Mouse (Mus musculus): Measurements from ENCODE around the gene Pnma1.

Gene Pnma1

DNA sequence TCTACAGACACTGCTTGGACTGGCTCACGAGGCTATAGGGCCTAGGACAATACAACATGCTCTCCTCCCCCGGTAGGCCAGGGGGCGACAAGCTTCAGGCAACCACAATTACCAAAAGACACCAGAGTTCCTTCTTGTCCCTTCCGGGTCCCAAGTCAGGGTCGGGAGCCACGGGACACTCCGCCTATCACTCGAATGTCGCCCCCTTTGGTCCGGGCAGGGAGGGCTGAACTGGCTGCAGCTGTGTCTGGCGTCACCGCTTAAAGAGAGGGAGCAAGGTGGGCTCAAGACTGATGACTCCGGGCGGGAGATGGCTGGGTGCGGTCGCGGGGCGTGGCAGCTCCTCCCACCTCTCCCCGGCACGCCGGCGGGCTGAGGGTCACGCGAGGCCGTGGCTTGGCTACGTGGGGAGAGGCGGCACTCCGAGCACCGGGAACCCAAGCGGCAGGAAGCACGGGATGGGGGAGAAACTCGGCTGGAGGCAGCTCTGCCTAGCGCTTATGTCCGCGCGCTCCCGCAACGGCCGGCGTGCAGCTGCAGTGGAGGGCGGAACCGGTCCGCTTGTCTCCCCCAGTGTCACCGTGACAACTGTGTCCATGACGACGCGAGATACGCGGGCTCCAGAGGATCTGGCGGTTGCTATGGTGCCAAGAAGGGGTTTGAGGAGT, at the start of gene Pnma1:
Gene Pnma1, minus strand, starts transcription at position 536 of the 668 bp plus-strand sequence.
- DNase-seq (ENCODE audit: low spot score in 2 of 2): peak; percentile 68 to 74

GRCm38 (mm10) chr12:84195195-84195594, 46.9 kb upstream of the Pnma1 start:
- no peak for DNase-seq (ENCODE audit: low spot score in 2 of 2)

DNA sequence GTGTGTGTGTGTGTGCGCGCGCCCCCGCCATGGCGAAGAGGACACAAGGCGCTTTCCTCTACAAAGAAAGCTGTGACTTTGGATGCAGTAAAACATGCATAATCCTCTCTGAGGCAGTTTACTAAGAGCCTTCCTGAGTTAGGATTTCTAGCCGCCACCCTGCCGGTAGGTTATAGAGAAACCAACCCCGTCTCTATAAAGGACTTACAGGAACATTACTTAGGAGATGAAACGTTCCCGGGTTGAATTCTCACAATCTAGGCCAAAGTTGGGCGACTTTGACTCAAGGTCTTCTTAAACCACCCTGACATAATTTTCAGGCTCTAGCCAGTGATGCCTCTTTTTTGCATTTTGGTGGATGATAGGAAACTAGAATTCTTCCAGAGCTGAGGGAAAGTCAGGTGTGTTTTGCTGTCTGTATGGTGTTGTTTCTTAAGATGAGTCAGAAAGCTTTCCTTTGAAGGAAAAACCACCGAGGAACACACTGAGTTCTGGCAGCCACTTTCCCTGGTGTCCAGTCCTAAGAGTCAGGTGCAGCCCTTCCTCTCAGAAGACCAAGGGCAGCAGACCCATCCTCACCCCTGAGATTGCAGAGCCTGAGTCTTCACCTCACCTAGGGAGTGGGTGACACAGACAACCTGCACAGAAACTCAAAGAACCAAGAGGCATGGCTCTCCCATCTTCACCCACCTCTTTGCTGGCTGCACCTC, 46.3 kb upstream of the Pnma1 start:
- no peak for DNase-seq (ENCODE audit: low spot score in 2 of 2)

GRCm38 (mm10) chr12:84193642-84194399, 45.5 kb upstream of the Pnma1 start:
- peak; percentile 96 to 97 for DNase-seq (ENCODE audit: low spot score in 2 of 2)

- DNase-seq (ENCODE audit: low spot score in 2 of 2): peak; percentile 61 to 64
These were observed 44.7 kb upstream of the Pnma1 start for GRCm38 (mm10) chr12:84192741-84193641.

GRCm38 (mm10) chr12:84192280-84192679, 44.0 kb upstream of the Pnma1 start:
- DNase-seq (ENCODE audit: low spot score in 2 of 2): no peak

- DNase-seq (ENCODE audit: low spot score in 2 of 2): no peak
These were observed 43.5 kb upstream of the Pnma1 start for GRCm38 (mm10) chr12:84191770-84192169.

GRCm38 (mm10) chr12:84191190-84191589, 42.9 kb upstream of the Pnma1 start:
- DNase-seq (ENCODE audit: low spot score in 2 of 2): no peak

- DNase-seq (ENCODE audit: low spot score in 2 of 2): no peak
These were observed 42.0 kb upstream of the Pnma1 start for GRCm38 (mm10) chr12:84190151-84190820.

DNA sequence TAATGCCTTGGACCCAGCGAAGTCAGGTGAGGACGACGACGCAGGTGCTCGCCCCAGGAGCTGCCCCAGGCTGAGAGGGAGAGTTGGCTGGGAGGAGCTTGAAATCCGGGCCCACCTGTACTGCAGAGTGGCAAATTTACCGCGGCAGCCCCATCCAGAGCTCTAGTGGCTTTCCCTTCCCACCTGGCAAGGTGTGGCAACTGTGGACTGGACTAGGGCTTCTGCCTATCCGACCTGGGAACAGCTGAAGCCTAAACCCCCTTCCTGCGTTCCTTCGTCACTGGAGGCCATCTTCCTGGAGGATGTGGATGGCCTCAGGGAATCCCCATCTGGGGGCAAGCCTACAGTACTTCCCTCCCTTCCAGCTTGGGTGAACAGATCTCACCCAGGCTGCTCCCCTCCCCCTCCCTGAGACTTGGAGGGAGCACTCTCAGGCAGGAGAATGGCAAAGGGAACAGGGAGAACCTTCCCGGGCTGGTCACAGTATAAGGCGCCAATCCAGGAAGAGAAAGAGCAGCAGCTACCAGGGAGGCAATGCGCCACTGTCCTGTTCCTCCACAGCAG, 40.7 kb upstream of the Pnma1 start:
- DNase-seq (ENCODE audit: low spot score in 2 of 2): no peak

- peak; percentile 70 to 75 for DNase-seq (ENCODE audit: low spot score in 2 of 2)
These were observed 39.7 kb upstream of the Pnma1 start for GRCm38 (mm10) chr12:84187752-84188601.

DNA sequence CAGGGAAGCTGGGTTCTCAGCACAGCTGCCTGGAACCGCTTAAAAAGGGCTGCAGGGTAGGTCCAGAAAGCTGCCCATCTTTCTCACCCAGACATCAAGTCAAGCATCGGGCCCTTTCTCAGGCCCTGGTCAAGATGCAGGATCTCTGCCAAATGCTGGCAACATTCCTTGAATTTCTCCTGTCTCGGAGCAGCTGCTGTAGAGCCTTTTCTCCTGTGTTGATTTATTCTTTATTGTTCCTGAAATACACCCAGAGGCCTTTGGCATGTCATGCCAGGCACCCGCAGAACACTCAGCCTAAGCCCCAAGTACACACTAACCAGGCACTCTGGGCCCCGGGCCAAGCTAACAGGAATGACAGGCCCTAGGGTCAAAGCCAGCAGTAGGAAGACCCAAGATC, 38.7 kb upstream of the Pnma1 start:
- peak in 1 of 2 experiments; percentile 51 for DNase-seq (ENCODE audit: low spot score in 2 of 2)

GRCm38 (mm10) chr12:84186536-84186935, 38.2 kb upstream of the Pnma1 start:
- no peak for DNase-seq (ENCODE audit: low spot score in 2 of 2)

GRCm38 (mm10) chr12:84185547-84185946, 37.3 kb upstream of the Pnma1 start:
- no peak for DNase-seq (ENCODE audit: low spot score in 2 of 2)

DNA sequence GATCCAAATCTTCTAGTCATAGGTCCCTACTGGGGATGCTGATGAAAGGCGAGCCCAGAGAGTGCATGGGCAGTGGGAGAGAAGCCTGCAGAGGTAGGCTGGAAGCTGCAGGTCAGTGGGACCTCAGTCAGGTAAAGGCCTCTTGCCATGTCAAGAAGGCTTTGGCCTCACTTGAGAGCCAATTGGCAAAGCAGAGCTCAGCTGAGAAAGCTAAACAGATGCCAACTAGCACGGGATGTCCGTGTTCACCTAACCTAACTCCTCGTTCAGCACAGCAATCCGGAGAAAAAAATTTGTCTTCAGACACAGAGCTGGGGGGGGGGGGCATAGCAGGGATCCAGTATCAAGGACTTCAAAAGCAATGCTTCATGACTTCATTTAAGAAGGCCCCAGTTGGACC, 36.7 kb upstream of the Pnma1 start:
- DNase-seq (ENCODE audit: low spot score in 2 of 2): no peak

DNA sequence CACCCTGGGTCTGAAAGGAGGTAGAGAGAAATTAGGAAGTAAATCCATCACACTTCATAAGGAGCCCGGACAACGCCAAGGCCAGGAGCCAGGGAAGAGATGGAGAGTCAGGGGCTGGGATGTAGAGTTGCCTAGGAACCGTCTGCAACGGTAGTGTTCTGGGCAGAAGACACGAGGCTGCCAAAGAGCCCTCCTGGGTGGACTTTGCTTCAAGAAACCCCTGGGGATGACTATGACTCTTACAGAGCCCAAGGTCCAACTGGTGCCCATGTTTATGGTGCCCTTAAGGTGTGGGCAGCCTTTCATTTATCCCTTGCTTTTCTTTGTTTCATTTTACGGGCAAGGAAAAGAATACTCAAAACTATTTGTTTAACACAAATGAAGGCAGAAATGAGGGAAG, 33.7 kb upstream of the Pnma1 start:
- DNase-seq (ENCODE audit: low spot score in 2 of 2): no peak

DNA sequence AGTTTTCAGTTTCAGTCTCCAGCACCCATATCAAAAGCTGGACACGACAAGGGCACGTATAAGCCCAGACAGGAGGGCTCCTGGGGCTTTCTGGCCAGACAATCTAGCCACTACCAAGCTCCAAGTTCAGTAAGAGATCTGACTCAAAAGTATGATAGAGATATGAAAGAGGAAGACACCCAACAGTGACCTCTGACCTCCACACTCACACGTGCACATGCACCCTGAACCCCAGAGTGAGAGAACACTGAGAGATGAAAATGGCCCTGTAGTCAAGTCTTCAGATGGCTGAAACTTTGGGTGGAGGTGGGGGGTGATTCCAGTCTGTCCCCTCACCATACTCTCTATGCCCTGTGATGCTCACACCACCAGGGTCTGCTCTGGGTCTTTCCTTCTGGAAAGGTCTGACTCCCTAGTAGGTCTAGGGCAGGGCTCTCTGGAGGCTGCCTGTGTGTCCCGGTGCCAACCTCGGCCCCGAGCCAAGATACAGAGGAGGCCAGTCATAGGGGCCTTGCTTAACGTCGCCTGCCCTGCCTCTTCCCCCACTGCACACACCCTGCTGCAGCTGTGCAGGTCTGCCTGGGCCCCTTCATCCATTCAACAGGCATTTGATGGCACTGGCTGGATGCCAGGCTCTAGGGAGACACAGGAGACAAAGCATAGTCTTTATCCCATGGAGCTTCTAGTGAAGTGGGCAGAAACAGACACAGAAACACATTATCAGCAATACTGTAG, 32.6 kb upstream of the Pnma1 start:
- DNase-seq (ENCODE audit: low spot score in 2 of 2): peak; percentile 68 to 80

GRCm38 (mm10) chr12:84180090-84180489, 31.8 kb upstream of the Pnma1 start:
- DNase-seq (ENCODE audit: low spot score in 2 of 2): no peak
